Mouse (Mus musculus) left cerebral cortex, postnatal 14 days (tissue): Measurements from ENCODE around the gene Dap. TPM values are rescaled to one million over a fixed set of nuclear protein-coding genes. Genes with fewer than 3 reads are reported as not detected.
A peak's percentile ranks its signal among the peaks of the same experiment; 100 is the strongest.

Source experiments
- DNase-seq, 2 experiments: peaks; one replicate each; pipeline ENCODE4 v3.0.0; 2021 to 2022; ENCODE audit warnings: low spot score in 2 of 2, mixed read lengths in 1 of 2
- intact Hi-C: fragments of 180-260 bp; cut with DNase I; formaldehyde crosslinking; loops from one replicate; pipeline ENCODE4 v1.15.1; 2025
- long read RNA-seq, 2 experiments: library from polyadenylated mRNA; stranded (forward); transcript quantifications; one replicate each; pipeline ENCODE4 v2.0.0; 2021
- total RNA-seq, 2 experiments: library from RNA; stranded (reverse); gene quantifications; 2 replicates each; pipeline ENCODE4 v1.2.3; 2021

Gene Dap
- 1 to 10 TPM; 9.1 to 9.6 TPM for total RNA-seq
- long read RNA-seq, experiment 1, transcript Dap-201 (4 exons, 1,555 nt): major isoform, 20 of 21 reads
- long read RNA-seq, experiment 1, partial matches to known transcripts: 0 of 21 reads
- long read RNA-seq, experiment 1, other reads (novel, unspliced or antisense): 1 of 21 reads
- long read RNA-seq, experiment 2, transcript Dap-201 (4 exons, 1,555 nt): major isoform, 20 of 20 reads
- long read RNA-seq, experiment 2, partial matches to known transcripts: 0 of 20 reads
- long read RNA-seq, experiment 2, other reads (novel, unspliced or antisense): 0 of 20 reads

GRCm38 (mm10) chr15:31224135-31224761 is at the start of gene Dap:
Dap (plus strand) TSS chr15:31224314.
- intact Hi-C loops: no loop called here
- DNase-seq: peak; percentile 98 to 99

- intact Hi-C loops: loop anchor here (10.0 kb wide), 1 partner anchor 88 kb away; no protein-coding TSS in a partner anchor
- no peak for DNase-seq
Observed at GRCm38 (mm10) chr15:31176566-31176965, 47.5 kb upstream of the Dap start.

GRCm38 (mm10) chr15:31184651-31185443 is 39.3 kb upstream of the Dap start:
- intact Hi-C loops: no loop called here
- DNase-seq: no peak

DNA sequence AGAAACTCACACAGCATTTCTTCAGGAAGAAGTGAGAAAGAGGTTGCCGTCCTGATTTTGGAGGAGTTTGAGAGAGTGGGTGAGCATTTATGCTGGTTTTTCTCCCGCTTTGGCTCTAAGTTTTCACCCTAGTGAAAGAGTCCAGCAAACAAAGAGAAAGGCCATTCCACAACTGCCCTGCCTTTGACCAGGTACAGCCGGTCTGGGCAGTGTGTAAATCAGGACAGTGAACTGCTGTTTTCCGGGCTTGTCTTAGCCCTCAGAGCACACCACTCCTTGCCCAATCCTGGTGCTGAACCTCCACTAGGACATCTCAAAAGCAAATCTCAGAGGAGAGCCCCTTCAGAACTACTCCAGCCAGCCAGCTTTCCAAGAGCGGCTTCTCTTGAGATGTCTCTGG is 38.6 kb upstream of the Dap start:
- no peak for DNase-seq
- intact Hi-C loops: no loop called here

DNA sequence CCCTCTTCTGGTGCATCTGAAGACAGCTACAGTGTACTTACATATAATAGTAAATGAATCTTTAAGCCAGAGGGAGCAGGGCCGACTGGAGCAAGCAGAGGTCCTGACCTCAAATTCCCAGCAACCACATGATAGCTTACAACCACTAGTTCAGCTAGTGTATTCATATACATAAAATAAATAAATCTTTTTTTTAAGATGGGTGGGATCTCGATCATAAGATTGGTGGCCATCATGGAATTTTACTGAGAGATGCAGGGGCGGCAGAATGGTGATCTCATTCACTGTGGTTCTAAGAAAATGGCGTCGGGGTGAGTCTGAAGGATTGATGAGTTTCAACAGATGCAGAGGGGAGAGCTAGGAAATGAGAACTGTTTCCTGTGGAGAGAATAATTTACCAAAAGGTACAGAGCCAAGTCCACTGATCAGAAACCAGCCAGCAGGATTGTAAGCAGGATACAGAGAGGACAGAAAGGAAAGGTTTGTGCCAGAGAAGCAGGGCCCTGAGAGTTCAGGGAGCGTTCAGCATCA is 37.7 kb upstream of the Dap start:
- intact Hi-C loops: no loop called here
- no peak for DNase-seq

- no peak for DNase-seq
- intact Hi-C loops: no loop called here
Observed at GRCm38 (mm10) chr15:31192563-31192962, 31.6 kb upstream of the Dap start.

DNA sequence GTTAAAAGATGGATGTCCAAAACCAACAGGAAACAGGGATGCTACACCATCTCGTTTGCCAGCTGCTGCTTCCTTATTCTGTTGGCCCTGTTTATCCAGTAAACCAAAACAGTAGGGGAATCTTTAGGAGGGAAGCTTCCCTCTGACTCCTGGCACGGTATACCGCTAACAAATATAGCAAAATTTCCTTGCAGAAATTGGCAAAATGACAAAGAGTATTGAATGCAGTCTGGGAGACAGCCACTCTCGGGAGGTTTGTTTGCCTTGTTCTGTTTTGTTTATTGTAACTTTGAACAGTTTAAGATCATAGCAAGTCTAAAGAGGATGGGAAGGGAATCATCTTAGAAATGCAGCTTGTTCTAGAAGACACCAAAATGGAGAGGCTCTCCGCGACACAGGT is 28.3 kb upstream of the Dap start:
- no peak for DNase-seq
- intact Hi-C loops: no loop called here

GRCm38 (mm10) chr15:31207346-31208093 is 16.6 kb upstream of the Dap start:
- intact Hi-C loops: no loop called here
- DNase-seq: peak in 1 of 2 experiments; percentile 19

DNA sequence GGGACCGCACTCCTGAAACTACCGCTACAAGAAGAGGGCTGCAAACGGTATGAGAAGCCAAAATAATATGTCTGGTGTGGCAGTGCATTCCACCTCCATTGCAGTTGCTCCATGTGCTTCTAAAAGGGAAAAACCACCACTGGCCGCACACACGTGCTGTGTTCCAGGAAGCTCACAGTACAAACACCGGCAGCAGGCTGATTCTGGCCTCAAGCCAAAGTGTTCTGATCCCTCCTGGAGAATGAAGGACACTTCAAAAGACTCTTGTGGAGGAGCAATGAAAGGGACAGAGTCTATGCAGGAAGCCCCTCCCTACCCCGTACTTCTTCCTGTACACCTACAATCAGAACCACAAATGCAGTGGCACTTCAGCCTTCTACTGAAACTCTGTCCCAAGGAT is 12.2 kb upstream of the Dap start:
- intact Hi-C loops: no loop called here
- no peak for DNase-seq

DNA sequence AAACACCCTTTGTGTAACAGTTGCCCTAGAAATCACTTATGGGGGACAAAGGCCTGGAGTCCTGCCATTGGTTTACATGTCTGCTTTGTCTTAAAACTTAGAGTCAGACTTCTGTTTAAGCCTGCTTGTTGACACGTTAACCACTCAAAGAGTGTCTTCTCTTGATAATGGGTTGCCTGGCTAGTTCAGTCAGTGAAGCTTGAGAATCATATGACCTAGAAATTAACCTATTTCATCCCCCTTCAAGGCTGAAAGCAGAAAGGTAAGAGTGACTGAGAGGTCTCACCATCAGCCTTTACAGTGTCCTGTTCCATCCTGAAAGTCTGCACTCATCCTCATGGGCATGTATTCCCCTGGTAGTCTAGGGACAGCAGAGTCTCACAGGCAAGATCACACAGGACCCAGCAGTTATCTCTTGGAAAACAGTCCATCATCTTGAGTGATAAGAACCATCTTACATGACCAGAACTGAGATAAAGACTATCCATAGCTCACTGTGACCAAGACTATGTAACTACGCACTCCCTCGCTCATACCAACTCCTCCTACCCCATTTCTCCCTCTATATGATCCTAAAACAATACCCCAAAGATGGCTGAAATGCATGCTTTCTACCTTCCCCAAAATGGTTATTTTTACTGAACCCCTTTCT is 10.4 kb upstream of the Dap start:
- intact Hi-C loops: no loop called here
- no peak for DNase-seq

DNA sequence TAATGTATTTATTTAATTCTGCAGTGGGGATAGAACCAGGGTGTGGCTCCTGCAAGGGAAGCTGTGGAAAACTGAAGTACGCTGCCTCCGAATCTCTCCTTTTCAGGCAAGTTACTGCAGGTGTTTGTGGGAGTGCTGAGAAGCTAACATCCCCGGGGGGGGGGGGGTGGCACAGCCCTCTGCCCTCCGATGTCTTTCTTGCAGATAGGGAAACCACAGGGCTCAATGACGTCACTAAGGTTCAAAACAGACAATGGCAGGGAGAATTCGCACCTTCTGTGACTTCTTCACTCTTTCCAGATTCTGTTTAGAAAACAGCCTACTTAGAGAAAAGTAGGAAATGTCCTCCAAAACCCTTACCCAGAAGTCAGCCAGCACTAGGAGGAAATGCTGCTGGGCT is 1.9 kb upstream of the Dap start:
- DNase-seq: no peak
- intact Hi-C loops: no loop called here

DNA sequence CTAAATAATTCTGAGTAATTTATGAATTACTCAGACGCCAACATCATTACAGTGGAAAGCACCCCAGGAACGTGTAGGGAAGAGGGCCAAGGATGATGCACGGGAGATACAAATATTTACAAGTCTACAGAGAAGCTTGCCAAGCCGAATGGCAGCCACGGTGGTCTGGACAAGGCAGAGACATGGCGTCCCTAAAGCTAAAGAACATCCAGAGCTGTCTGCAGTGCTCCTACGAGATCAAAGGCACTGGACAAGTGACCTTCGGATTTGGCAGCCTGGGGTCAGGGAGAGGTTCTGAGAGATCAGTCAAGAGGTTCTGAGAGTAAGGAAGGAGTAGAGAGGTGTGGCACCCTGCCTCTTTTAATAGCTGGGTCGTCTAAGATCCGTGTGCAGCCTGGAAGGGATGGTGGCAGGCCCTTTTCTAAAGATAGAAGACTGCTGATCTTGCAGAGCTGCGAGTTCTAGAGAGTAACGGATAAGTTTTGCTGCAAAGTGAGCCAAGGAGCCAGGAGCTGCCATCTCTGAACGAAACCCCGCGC is 449 bp upstream of the Dap start:
- DNase-seq: no peak
- intact Hi-C loops: no loop called here

- intact Hi-C loops: no loop called here
Observed at GRCm38 (mm10) chr15:31224806-31225642, 910 bp downstream of the Dap start.

DNA sequence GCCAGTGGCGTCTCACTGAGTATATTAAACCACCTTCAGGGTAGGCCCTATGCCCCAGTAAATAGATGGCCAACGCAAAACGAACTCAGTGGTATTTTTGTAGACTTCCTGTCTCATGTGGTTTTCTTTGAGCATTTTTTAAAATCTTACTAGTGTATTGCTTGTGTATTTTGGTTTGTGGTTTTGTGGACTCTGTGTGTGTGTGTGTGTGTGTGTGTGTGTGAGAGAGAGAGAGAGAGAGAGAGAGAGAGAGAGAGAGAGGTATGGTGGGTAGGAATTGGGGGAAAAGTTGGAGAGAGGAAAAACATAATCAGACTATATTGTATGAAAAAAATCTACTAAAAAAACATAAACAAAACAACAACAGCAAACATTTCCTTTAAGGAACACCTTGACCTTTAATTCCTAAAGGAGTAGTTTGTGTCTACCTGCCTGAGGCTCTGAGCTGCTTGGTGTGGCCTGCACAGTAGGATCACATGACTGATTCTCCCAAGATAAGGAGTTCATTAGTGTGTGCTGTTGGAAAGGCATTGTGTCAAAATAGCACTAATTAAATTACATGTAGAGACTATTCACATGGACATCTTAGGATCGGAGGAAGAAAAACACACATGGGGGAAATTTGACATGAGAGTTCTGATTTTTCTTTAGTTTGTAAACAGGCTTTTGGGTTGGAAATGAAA is 1.7 kb downstream of the Dap start:
- no peak for DNase-seq
- intact Hi-C loops: no loop called here

More at GRCm38 (mm10) chr15:31224806-31225642, 910 bp downstream of the Dap start:
- no peak for DNase-seq

DNA sequence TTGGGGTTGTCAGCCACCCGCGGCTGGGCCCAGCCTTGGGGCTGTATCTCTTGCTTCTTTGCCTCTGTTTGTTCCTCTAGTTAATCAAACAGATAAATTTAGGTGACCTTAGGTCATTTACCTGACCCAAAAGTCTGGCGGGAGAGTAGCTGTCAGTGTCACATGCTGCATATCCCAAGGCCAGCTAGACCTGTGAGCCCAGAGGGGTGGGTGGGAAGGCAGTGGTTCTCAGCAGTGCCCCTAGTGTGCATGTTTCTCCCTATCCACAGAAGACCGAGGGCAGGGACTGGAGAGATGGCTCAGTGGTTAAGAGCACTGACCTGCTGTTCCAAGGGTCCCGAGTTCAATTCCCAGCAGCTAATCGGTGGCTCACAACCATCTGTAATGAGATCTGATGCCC is 2.4 kb downstream of the Dap start:
- no peak for DNase-seq
- intact Hi-C loops: no loop called here

GRCm38 (mm10) chr15:31227793-31228192 is 3.7 kb downstream of the Dap start:
- intact Hi-C loops: no loop called here
- DNase-seq: no peak

GRCm38 (mm10) chr15:31233006-31233405 is 8.9 kb downstream of the Dap start:
- intact Hi-C loops: no loop called here
- no peak for DNase-seq
